10 mouse cellular contexts compared by ENCODE assay signal in genomic region chr15:88851507-88852149, GRCm38 (mm10). TPM values are rescaled to one million over a fixed set of nuclear protein-coding genes. Genes with fewer than 3 reads are reported as not detected.
DNase-seq lines count a peak whose midpoint lies in the region; ATAC-seq and TF ChIP-seq lines count a peak whose summit lies in the region.
"Had no signal": no experiment of that assay in that cellular context is flagged by ENCODE, and none has a peak within 500 bp of the region (broad histone marks: within the 10 kb centered on the region; RNA-seq: fewer than 3 reads in every experiment).

No protein-coding gene starts in this region.

- DNase-seq in cerebellum, adult 9-10 months = peak; percentile 52
- DNase-seq in cerebellum, postnatal 4 days (ENCODE audit: low spot score in 2 of 2) = no peak
- peak; percentile 75 to 85 for DNase-seq in urinary bladder, adult 18-20 months (ENCODE audit: low spot score in 2 of 2)
- no peak for DNase-seq in urinary bladder, adult 2 months (ENCODE audit: low spot score)
- DNase-seq in lung, embryonic 14.5 days = peak; percentile 57
- DNase-seq in frontal cortex, postnatal 36 days (ENCODE audit: low spot score in 2 of 2) = no peak
- no peak for DNase-seq in spleen, adult 12 weeks (ENCODE audit: low spot score)
- no peak for DNase-seq in retina, postnatal 1 day

- H3K9ac ChIP-seq in lung, embryonic 14.5 days = no peak overlapping the region
- H3K9ac ChIP-seq: forebrain, embryonic 13.5 days had no signal

- H3K4me2 ChIP-seq in lung, embryonic 14.5 days = peak overlapping the region; percentile 7; the same call in 1 of the 2 replicates
- H3K4me2 ChIP-seq: forebrain, embryonic 13.5 days had no signal

- no peak overlapping the region for H3K4me3 ChIP-seq in lung, embryonic 14.5 days (ENCODE audit: low read depth, low read length)
- H3K4me3 ChIP-seq: forebrain, embryonic 13.5 days had no signal

- peak overlapping the region; percentile 84 for H3K27ac ChIP-seq in lung, embryonic 14.5 days (ENCODE audit: low read depth)
- H3K27ac ChIP-seq: forebrain, embryonic 13.5 days had no signal

- no peaks in the 10 kb centered on the region for H3K9me3 ChIP-seq in lung, embryonic 14.5 days (ENCODE audit: low read depth, low read length)
- H3K9me3 ChIP-seq: forebrain, embryonic 13.5 days had no signal

- H3K36me3 ChIP-seq in lung, embryonic 14.5 days (ENCODE audit: insufficient read depth) = no peaks in the 10 kb centered on the region

- H3K27me3 ChIP-seq in lung, embryonic 14.5 days (ENCODE audit: insufficient read depth, low read length) = no peaks in the 10 kb centered on the region
- H3K27me3 ChIP-seq: forebrain, embryonic 13.5 days; Patski had no signal

- WGBS in lung, embryonic 14.5 days = 61% methylated on average over 10 of the region's 10 CpGs

- ATAC-seq in lung, embryonic 14.5 days (ENCODE audit: insufficient read depth) = peak; percentile 73
- ATAC-seq: forebrain, embryonic 13.5 days had no signal

- H3K4me1 ChIP-seq in lung, embryonic 14.5 days (ENCODE audit: insufficient read depth) = peaks cover 23% of the 10 kb centered on the region

- peak; percentile 28 for TF ChIP-seq CTCF in lung, embryonic 14.5 days (IDR thresholded peaks at IDR 0.05; ENCODE audit: low read depth)

RNA-seq across cellular contexts. Expression of gene Pim3, which starts 10.4 kb away (rescaled TPM):
- polyA plus RNA-seq in urinary bladder, adult 2 months (2012; rRNA removed) = 11.7 and 12.4 TPM in 2 replicates
- 48.6 TPM in 2 replicates for polyA plus RNA-seq in lung, embryonic 14.5 days (2014; fragmentation: Nextera tagmentation; extraction: Ambion mirVana)

RNA-seq across cellular contexts. Expression of gene Creld2, which starts 32.2 kb away (rescaled TPM):
- polyA plus RNA-seq in urinary bladder, adult 2 months (2012; rRNA removed) = 31.0 and 36.2 TPM in 2 replicates
- polyA plus RNA-seq in lung, embryonic 14.5 days (2014; fragmentation: Nextera tagmentation; extraction: Ambion mirVana) = 93.8 and 97.9 TPM in 2 replicates

RNA-seq across cellular contexts. Expression of gene Alg12, which starts 32.5 kb away (rescaled TPM):
- 16.3 TPM in 2 replicates for polyA plus RNA-seq in urinary bladder, adult 2 months (2012; rRNA removed)
- polyA plus RNA-seq in lung, embryonic 14.5 days (2014; fragmentation: Nextera tagmentation; extraction: Ambion mirVana) = 13.3 and 15.0 TPM in 2 replicates

Comparison
In these comparisons a context has a peak if more than half of its experiments do, and no peak if none do; other contexts are left out.
1. DNase-seq: peak in cerebellum, adult 9-10 months (single experiment), urinary bladder, adult 18-20 months (2 of 2) and lung, embryonic 14.5 days (single experiment); none in cerebellum, postnatal 4 days (0 of 2), urinary bladder, adult 2 months (single experiment), frontal cortex, postnatal 36 days (0 of 2), spleen, adult 12 weeks (single experiment) and retina, postnatal 1 day (single experiment).